Mouse (Mus musculus): ENCODE measurements at regions not wholly inside any gene's neighbourhood (a gene's known extent, or its start where the extent isn't known, plus 50 kb on each side); places are given as distances from the start of the nearest gene placed in this dataset.

DNA sequence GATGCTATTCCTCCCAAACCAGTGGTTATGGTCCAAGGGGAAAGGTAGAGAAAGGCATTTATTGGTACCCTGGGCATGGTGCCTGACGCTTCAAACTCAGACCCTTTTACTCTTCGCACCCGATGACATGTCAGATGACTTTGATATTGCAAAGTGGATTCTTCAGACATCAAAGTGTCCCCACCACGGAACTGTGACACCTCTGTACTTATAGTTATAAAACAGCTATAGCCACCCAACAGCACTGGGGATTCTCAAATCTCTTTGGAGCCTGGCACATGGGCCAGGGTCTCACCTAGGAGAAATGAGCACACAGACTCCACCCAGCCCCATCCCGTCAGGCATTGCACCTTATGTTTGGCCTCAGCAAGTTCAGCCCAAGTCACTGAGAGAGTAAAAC is 329.3 kb upstream of the 3110018I06Rik start:
- DNase-seq (ENCODE audit: low spot score), result peak; percentile 48

DNA sequence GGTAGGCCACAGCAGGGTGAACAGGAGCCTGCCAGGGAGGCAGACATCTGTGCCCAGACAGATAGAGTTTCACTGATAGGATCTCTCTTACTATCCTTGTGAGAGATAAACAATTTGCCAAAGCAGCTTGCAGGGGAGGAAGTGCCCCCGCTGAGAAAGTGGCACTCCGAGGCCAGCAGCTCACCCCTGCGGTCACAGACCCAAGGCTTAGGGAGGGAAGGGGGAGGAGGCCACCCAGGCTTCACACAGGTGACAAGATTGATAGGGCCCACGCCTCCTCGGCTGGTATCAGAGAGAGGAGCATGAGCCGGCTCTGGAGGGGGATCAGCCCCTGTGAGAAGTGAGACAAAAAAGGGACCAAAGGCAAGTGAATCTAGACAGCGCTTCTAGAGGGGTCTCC is 328.3 kb upstream of the 3110018I06Rik start:
- DNase-seq (ENCODE audit: low spot score), result peak; percentile 81

DNA sequence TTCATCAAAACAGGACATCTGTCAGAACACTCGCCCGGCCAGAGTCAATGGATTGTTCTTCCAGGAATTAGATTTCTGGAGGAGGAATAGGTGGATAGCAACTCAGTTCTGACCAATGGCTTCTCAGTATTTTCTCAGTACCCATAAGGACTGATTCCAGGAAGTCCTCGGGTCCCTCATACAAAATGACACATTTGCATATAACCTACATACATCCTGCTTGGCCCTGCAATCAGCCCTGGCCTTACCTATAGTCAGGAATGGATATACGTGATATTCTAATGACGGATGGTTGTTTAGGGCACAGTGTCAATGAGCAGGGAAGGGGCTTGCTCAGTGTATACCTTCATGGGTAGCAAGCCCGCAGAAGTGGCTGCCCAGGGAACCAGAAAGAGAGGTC is 327.8 kb upstream of the 3110018I06Rik start:
- no peak for DNase-seq (ENCODE audit: low spot score)

DNA sequence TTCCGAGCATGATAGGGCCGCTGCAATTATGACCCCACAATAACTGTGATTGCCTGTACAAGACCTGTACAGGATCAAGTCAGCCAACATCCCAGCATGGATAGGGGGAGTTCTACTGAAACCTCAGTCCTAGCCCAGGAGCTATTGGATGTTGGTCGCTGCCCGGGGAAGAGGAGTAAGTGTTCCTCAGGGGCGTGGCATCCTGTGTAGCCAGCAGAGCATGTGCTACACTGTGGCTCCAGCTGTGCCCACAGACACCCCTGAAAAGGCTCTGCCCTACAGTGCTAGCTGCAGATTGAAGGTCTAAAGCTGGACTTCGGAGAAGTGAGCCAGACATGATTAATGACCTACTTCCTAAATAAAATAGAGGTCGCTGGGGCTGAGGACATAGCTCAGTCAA is 317.5 kb upstream of the 3110018I06Rik start:
- DNase-seq (ENCODE audit: low spot score), result no peak

DNA sequence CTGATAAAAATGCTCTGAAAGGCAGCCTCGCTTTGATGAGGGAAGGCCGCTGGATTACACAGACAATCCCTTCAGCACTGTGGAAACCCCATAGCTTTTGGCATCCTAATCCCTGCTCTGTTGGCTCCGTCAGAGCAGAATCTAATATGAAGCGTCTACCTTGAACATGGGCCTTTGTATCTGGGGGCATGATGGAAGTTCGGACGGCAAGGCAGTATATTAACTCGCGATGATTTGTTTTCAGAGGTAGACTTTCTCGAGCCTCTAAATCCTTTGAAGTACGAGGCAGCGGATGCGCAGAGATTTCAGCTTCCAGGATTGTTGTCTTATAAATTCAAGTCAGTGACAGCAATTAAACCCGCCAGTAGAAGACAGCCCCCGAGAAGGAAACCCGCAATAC is 316.8 kb upstream of the 3110018I06Rik start:
- no peak for DNase-seq (ENCODE audit: low spot score)

DNA sequence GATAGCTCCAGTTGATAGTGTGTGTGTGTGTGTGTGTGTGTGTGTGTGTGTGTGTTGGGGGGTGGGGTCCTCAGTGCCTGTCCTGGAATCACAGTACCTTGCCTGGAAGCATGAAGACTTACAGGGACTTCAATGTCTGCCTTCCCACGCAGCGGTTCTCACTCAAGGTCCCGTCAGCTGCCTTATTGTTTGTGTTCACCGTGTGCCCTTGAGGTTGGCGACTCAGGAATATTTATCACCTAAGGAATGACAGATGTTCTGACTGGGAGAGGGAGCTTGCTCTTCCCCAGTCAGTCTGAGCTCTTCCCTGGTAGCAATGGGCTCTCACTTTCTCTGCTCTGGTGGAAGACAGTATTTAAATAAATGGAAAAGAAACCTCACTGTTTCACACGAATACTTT is 309.8 kb upstream of the 3110018I06Rik start:
- DNase-seq (ENCODE audit: low spot score), result no peak

DNA sequence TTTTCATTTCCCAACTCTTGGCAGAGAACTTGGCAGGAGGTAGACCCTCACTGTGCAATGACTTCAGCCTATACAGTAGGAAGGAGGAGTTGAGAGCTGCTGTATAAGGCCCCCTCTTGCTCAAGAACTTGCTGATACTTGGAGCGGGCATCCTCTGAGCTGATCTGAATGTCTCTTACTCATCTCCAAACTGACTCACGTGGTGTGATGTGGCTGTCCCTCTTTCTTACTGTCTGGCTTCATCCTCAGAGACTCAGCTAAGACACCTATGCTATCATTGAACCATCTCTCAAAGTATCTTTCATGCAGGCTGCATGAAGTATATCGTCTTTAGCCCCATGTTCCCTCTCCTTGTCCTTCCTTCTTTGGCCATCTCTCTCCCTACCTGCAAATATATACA is 307.9 kb upstream of the 3110018I06Rik start:
- DNase-seq (ENCODE audit: low spot score), result no peak

DNA sequence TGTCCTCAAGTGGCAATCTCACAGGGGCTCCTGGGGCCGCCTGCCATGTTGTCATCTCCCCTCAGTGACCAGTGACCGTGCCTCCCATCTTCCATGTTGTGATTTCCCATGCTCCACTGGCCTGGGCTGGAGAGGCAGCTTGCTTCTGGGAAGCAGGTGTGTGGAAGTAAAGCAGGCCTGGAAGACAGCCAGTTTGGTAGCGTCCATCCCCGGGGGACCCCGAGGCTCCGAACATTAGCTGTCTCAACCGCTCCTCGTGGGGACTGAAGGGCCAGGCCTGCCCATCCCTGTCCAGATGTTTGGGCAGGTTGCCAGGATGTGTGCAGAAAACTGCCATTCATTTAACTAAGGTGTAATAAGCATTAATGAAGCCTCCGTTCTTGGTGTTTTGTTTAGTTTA is 307.1 kb upstream of the 3110018I06Rik start:
- DNase-seq (ENCODE audit: low spot score), result no peak

DNA sequence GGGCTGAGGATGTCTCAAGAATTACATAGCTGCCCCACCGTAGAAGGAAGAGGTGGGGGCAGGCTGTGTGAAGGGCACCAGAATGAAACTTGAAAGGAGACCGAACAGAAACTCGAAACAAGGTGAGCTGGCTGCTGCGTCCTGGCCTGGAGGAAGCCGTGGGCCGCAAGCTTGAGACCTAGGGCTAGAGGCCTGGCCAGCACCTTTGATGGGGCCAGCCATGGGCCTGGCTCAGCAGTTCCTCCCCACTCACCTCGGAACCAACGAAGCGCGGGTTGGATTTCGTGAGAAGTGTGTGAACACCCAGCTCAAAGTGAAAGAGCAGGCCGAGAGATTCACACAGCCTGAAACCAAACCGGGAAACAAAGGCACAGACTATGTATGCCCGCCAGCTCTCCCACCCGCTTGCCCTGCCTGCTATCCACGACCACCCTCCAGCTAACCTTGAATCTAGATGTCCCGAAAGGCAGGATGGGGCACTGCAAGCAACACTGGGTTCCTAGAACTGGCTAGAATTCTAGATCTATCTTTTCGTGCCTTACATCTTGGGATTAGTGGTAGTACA is 306.3 kb upstream of the 3110018I06Rik start:
- peak; percentile 10 for DNase-seq (ENCODE audit: low spot score)

DNA sequence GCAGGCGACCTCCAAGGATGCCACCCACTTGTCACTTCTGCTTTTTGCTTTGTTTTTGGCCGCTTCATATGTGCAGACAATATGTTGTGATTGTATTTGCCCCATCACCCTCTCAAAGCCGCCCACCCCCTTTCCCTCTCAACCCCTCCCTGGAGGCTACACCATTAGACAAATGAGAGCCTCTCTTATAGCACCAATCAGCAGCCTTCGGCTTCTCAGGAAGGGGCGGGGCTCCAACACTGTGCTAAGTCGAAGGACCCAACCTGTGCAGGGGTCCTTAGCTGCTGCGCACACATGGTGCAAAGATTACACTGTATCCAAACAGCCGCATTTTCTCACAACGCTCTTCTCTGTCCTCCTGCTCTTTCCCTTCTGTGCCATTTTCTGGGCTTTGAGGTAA is 305.1 kb upstream of the 3110018I06Rik start:
- DNase-seq (ENCODE audit: low spot score), result peak; percentile 73

DNA sequence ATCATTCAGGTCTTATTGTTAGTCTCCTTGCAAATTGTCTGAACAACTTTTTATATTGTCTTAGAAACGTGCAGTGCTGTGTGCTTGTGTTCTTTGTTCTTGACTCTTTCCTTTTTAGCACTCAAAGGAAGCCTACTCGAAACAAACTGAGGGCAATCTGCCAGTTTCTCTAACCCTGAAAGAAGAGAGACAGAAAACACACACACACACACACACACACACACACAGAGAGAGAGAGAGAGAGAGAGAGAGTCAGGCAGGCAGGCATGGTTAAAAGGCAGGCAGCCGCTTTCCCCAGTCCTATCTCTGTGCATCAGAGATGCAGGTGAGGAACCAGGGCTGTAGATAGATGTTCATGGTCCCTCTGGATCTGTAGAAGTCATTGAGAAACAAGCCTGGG is 304.0 kb upstream of the 3110018I06Rik start:
- DNase-seq (ENCODE audit: low spot score), result peak; percentile 73

DNA sequence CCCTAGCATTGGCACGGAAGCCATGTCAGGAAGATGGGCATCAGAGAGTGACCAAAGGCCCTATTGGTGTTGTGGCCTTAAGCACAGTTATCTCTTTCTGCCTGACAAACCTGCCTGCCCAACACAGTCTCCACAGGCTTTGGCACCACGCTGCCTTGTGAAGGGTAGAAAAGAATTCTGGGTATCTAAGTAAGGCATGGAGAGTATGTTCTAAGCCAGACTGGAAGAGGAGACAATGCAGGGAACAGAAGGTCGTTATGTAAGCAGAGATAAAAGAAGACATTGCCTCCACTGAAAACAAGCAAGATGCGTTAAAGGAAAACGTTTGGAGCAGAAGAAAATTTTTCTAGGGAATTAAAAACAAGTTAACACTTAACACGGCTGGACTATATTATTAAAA is 302.1 kb upstream of the 3110018I06Rik start:
- no peak for DNase-seq (ENCODE audit: low spot score)

DNA sequence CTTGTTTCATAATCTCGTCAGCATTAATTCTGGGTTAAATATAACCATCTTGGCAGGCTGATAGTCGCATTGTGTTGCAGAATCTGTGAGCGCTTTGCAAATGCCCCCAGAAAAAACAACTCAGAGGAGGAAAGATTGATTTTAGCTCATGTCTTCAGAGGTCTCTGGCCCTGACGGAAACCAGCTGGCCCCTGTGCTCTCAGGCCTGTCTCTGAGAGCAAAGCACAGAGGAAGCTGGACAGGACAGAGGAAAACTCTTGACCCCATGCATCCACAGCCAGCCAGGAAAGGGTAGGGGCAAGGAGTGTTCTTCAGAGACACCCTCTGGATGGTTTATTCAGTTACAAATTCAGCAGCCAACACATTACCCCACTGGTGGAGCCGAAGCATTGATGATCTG is 300.4 kb upstream of the 3110018I06Rik start:
- DNase-seq (ENCODE audit: low spot score), result no peak

DNA sequence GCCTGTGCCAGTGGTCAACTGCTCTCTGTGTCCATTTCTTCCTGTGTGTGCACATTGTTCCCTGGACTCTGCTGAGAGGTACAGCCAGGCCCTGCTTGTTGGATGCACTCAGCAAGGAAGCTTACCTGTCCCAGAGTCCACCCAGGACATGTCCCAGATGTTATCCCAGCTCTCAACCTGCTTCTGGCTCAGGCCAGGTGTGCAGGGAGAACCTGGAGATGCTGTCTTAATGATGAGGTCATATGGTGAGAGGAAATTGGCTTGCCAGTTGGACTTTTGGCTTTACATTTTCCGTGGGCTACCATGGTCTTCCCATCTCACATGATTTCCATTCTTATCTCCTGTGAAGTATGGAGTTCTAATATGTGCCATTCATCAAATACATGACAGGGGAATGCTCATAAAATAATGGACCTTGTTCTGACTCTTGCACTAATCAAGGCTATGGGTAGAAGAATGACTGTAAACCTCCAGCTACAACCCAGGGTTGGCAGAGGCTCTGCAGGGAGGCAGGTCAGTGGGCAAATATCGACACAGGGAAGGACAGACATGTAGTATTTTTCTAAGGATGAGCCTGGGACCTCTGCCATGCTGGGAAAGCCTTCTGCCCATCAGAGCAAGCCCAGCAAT is 289.9 kb upstream of the 3110018I06Rik start:
- DNase-seq (ENCODE audit: low spot score), result no peak

DNA sequence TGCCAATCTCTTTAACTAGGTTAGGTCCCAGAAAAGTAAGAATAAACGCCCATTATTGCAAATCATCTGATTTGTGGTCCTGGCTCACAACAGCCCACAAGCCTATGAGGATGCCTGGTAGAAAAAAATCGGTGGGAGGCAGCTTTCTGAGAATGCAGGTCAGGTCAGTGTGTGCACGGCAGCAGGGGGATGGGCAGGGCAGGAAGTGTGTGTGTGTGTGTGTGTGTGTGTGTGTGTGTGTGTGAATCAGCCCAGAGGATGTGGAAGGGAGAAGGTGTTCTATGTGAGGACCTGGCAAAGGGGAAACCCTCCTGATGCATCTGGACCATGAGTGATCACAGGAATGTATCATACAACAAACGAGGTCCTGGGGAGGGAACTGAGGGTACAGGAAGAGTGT is 287.5 kb upstream of the 3110018I06Rik start:
- peak; percentile 32 for DNase-seq (ENCODE audit: low spot score)

DNA sequence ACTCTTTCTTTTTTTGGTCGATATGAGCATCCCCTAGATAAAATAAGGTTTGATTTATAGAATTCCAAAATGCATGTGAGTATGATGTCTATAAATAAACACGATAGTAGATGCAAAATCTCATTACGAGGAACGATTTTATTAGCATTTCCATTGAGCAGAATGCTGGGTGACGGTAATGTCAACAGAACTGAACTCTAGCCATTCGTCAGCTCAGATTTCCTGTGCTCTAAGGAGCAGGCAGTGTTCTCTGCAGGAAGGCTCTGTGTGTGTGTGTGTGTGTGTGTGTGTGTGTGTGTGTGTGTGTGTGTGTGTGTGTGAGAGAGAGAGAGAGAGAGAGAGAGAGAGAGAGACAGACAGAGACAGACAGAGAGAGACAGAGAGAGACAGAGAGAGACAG is 279.6 kb upstream of the 3110018I06Rik start:
- peak; percentile 41 for DNase-seq (ENCODE audit: low spot score)

DNA sequence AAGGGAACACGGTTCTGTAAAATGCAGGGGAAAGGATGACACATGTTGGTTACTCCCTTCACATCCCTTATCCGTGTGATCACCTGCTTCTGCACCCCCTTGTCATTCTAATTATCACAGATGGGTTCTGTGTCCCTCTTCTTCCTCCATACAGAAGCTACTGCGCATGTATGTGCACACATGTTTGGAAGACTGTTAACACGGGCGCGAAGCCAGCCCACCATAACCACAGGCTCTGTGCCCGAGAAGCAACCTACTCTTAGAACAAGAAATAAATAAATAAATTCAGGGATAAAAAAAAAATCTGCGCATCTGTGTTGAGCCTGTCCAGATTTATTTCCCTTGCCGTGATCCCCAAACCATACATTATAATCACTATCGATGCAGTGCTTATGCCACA is 275.6 kb upstream of the 3110018I06Rik start:
- no peak for DNase-seq (ENCODE audit: low spot score)

DNA sequence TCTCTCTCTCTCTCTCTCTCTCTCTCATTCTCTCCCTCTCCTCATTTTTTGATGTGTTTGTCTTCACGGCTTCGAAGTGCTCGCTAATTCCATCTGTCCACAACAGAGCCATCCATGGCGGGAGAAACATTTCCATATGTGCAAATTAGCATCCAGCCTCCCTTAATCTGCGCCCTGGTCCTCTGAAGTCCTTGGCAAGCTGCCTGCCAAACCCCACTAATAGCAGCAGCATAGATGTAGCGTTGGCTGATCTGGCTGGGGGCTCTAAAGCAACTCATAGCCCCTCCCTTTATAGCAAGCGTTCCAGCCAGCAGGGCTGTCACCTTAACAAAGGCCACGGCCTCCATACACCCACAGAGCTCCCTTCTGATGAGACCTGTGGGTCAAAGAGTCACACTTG is 272.3 kb upstream of the 3110018I06Rik start:
- DNase-seq (ENCODE audit: low spot score), result no peak

DNA sequence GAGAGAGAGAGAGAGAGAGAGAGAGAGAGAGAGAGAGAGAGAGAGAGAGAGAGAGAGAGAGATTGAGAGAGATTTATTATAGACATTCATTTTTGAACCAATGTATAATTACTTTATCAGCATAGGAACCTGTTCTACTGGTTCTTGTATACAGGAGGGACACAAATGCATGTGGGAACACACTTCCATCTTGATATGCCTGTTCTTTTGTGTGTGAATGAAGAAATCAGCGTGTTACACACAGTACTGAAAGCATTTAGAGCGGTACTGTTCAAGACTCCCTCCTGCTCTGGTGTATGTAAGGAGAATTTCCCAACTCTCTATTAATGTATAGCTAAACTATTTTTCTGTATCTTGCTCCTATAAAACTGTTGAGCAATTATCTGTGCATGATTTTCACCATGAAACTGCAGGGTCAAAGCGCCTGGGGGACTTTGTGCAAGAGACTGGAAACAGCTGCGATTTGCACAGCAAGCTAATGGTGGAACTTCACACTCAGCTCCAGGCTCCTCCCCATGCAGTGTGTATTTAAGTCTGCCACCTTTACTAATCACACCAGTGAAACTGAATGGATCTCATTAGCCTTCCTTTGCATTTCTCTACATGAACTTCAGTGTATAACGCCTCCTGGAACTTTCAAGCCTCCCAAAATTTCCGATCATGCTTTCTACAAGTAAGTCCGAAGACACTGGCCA is 267.0 kb upstream of the 3110018I06Rik start:
- DNase-seq (ENCODE audit: low spot score), result no peak

DNA sequence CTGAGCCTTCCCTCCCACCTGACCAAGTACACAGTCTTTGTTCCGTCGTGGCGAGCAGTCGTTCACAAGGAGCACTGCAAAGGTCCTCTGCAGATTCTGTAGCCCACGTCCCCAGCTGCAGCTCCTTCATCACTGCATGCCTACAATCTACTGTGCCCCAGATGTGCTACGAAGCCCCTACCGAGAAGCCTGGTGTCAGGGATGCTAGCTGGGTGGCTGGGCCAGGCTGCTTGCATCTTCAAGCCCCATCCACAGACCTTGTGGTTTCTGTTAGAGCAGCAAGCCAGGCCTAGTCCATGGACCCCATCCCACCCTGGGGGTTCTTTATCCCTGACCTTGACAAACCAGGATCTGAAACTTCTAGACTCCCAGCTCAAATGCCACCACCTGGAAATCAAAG is 266.3 kb upstream of the 3110018I06Rik start:
- DNase-seq (ENCODE audit: low spot score), result no peak

DNA sequence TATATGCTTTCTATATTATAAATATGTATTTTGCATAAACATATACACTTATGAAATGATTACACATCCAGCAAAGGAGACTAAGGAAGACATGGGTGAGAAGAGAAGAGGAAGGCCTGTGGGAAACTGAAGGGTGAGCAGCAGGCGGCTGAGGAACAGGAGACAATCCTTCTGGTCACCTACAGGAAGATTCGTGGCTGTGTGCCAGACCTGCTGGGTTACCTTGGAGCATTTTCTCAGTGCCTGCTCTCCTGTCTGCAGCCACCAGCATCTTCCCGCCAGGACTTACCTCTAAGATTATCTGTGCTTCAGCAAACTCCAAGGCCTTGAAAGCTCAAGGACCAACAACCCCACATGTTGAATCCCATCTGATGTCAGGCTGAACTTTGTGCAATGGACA is 258.3 kb upstream of the 3110018I06Rik start:
- no peak for DNase-seq (ENCODE audit: low spot score)

DNA sequence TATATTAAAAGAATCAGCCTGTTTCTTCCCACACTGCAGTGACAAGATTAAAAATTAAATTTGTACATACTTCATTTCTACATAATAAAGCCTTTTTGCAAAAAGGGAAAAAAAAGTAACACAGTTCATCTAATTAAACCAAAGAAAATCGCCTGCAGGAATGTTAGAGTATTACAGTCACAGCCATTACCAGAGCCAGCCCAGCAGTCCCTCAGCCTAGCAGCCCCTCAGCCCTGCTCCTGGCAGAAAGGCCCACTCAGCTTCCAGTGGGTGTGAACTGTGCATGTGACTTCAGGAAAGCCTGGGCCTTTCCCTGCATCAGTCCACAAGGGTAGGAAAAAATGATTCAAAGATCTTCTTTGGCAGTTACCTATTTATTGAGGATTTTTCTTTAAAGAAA is 256.8 kb upstream of the 3110018I06Rik start:
- DNase-seq (ENCODE audit: low spot score), result no peak

DNA sequence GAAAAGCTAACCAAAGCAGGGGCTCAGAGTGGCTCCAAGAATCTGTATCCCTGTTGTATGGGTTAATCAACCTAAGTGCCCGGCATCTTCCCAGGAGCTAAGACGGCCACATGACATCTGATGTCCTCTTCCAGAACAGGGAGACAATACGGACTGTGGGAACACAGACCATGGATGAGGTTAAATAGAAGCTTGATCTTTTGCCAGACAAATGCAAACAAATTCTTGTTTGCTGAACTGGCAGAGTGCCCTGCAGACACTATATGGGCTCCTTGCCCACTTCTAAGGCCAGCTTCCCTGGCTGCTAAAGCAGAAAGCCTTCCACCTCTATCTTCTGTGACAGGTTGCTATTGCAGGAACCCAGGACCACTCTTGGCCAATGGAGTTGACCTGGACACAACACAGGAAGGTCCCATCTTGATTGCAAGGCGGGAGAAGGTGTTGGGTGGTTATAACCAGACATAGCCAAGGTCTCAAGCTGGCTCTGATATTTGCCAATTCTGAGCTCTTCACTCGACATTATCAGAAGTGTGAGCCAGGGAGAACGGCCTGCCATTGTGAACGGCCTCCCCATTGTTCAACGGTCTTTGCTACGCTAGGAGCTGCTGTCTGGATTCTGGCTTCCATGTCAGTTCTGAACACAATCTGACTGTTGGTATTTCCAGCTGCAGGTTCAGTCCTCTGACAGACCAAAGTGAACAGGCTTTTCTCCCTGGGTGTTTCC is 237.5 kb upstream of the 3110018I06Rik start:
- no peak for DNase-seq (ENCODE audit: low spot score)
